Mouse (Mus musculus): Measurements from ENCODE around the gene Hhipl1.
A peak's percentile ranks its signal among the peaks of the same experiment; 100 is the strongest.

DNA sequence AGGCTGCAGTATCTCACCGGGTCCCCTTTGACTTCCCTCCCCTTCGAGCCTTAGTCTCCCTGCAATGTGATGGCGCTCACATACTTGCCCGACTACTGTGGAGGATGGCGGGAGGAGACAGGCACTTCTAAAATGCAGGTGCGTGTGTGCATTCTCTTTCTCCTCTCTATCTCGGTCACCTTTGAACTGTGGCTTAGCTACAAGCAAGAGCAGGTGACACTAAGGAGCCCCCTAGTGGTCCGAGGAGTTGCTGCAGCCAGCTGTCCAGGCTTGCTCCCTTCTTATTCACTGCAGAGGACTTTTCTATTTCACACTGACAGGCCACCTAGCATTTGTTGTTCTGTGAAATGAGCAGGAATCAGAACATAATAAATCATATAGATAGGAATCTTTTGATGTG is 13.1 kb upstream of the Hhipl1 start:
- peak; percentile 97 for TF ChIP-seq CTCF (IDR thresholded peaks at IDR 0.05; ENCODE audit: low read depth)
- no peak for TF ChIP-seq EP300 (optimal IDR thresholded peaks at IDR 0.05)
